Mouse (Mus musculus) liver, embryonic 11.5 days (tissue): ENCODE measurements around the gene Gm11084. TPM values are rescaled to one million over a fixed set of nuclear protein-coding genes. Genes with fewer than 3 reads are reported as not detected.

Source experiments
- ATAC-seq: fragments of 200-750 bp; cut with Nextera tagmentation; replicated peaks from 2 replicates; pipeline ENCODE4 v1.8.0; 2017; ENCODE audit warnings: moderate number of reproducible peaks, mild to moderate bottlenecking, moderate TSS enrichment, moderate library complexity; ENCODE audit not compliant: low FRiP score
- DNase-seq: peaks from one replicate; pipeline ENCODE4 v3.0.0-alpha.2; 2017; ENCODE audit warnings: low spot score
- H3K27ac ChIP-seq: fragments of 300-500 bp; sonication (generic); 2 replicates; pipeline ENCODE4 v1.5.1; 2014; ENCODE audit warnings: mild to moderate bottlenecking, low read depth, low read length, control low read depth
- H3K27me3 ChIP-seq: fragments of 300-500 bp; sonication (generic); replicated peaks from 2 replicates; pipeline ENCODE4 v1.6.1; 2014; ENCODE audit warnings: low read length, mixed read lengths; ENCODE audit not compliant: control insufficient read depth, insufficient read depth
- H3K36me3 ChIP-seq: fragments of 300-500 bp; sonication (generic); 2 replicates; pipeline ENCODE4 v1.6.1; 2014; ENCODE audit warnings: mild to moderate bottlenecking, low read length, moderate library complexity, mixed read lengths; ENCODE audit not compliant: control insufficient read depth, insufficient read depth
- H3K4me1 ChIP-seq: fragments of 300-500 bp; sonication (generic); replicated peaks from 2 replicates; pipeline ENCODE4 v1.6.1; 2014; ENCODE audit warnings: low read length, mixed read lengths; ENCODE audit not compliant: control insufficient read depth, insufficient read depth
- H3K4me2 ChIP-seq: fragments of 300-500 bp; sonication (generic); 2 replicates; pipeline ENCODE4 v1.6.1; 2014; ENCODE audit warnings: mild to moderate bottlenecking, control low read depth, moderate library complexity
- H3K4me3 ChIP-seq: fragments of 300-500 bp; sonication (generic); 2 replicates; pipeline ENCODE4 v1.5.1; 2014; ENCODE audit warnings: low read depth, low read length, control low read depth
- H3K9ac ChIP-seq: fragments of 300-500 bp; sonication (generic); 2 replicates; pipeline ENCODE4 v1.6.1; 2014; ENCODE audit warnings: low read depth, low read length, control low read depth
- H3K9me3 ChIP-seq: fragments of 300-500 bp; sonication (generic); 2 replicates; pipeline ENCODE4 v1.6.1; 2016; ENCODE audit warnings: low read length, inconsistent platforms, mixed read lengths; ENCODE audit not compliant: control insufficient read depth
- WGBS: fragments of 180-500 bp; shearing (Covaris S2); extraction: QIAGEN DNeasy Blood & Tissue Kit; methylation state at CpG from one replicate; pipeline ENCODE4 v1.1.7; 2014; 5-methylcytosine and 5-hydroxymethylcytosine counted together
- polyA plus RNA-seq: library from polyadenylated mRNA; unstranded; fragments of >200 nt; fragmentation: Nextera tagmentation; extraction: Ambion mirVana; gene quantifications from 2 replicates; pipeline ENCODE4 v1.2.1, GENCODE M21; 2014

Gene Gm11084
- polyA plus RNA-seq, 1 experiment from 2014 or later: not detected

DNA sequence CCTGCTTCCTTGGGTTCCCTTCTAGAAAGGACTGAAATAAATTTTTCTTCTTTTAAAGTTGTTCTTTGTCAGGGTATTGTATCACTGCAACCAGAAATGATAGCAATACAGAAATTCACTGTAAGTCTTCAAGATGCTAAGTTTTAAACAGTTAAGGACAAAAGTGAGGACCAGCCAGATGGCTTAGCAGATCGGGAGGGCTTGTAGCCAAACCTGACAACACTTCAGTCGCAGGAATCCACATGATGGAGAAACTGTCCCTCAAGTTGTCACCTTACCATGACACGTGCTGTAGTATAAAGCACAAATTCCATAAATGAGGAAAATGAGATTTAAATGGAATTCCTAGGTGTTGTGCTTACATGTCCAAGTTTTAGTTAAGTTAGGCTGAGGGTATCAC is 3.3 kb downstream of the Gm11084 start:
- no peaks in the 10 kb centered on the region for H3K36me3 ChIP-seq
- no peak overlapping the region for H3K27ac ChIP-seq
- WGBS: 83% methylated on average over 3 of the region's 3 CpGs
- no peaks in the 10 kb centered on the region for H3K9me3 ChIP-seq
- H3K4me3 ChIP-seq: no peak overlapping the region
- H3K27me3 ChIP-seq: no peaks in the 10 kb centered on the region
- ATAC-seq (no peak), DNase-seq (no peak)
- H3K9ac ChIP-seq: no peak overlapping the region
- peaks cover 4% of the 10 kb centered on the region; the same call in 1 of the 2 replicates for H3K4me1 ChIP-seq
- H3K4me2 ChIP-seq: no peak overlapping the region

GRCm38 (mm10) chr2:72982110-72982785 is 4.3 kb downstream of the Gm11084 start:
- Histone ChIP-seq H3K9me3 (no peaks in the 10 kb centered on the region), H3K27me3 (no peaks in the 10 kb centered on the region), H3K4me2 (no peak overlapping the region), H3K36me3 (no peaks in the 10 kb centered on the region), H3K4me3 (no peak overlapping the region), H3K4me1 (peaks cover 6% of the 10 kb centered on the region; the same call in 1 of the 2 replicates), H3K27ac (no peak overlapping the region), H3K9ac (no peak overlapping the region)
- 92% methylated on average over 7 of the region's 7 CpGs for WGBS
- ATAC-seq (no peak), DNase-seq (no peak)

GRCm38 (mm10) chr2:72981441-72982109 is 4.9 kb downstream of the Gm11084 start:
- Histone ChIP-seq H3K4me1 (peaks cover 10% of the 10 kb centered on the region; the same call in 1 of the 2 replicates), H3K27me3 (no peaks in the 10 kb centered on the region), H3K27ac (no peak overlapping the region; the same call in 1 of the 2 replicates), H3K4me2 (peak overlapping the region; percentile 68), H3K9ac (no peak overlapping the region), H3K4me3 (peak overlapping the region; percentile 99), H3K36me3 (no peaks in the 10 kb centered on the region), H3K9me3 (no peaks in the 10 kb centered on the region)
- DNase-seq (no peak), ATAC-seq (no peak)
- 74% methylated on average over 9 of the region's 9 CpGs for WGBS

GRCm38 (mm10) chr2:72981075-72981420 is 5.5 kb downstream of the Gm11084 start:
- Histone ChIP-seq H3K4me2 (peak overlapping the region; percentile 68), H3K9me3 (no peaks in the 10 kb centered on the region), H3K27me3 (no peaks in the 10 kb centered on the region), H3K4me3 (peak overlapping the region; percentile 99), H3K27ac (peak overlapping the region; percentile 100), H3K4me1 (peaks cover 14% of the 10 kb centered on the region), H3K36me3 (no peaks in the 10 kb centered on the region), H3K9ac (peak overlapping the region; percentile 100)
- no peak for ATAC-seq
- DNase-seq: no peak
- 11% methylated on average over 3 of the region's 3 CpGs for WGBS

DNA sequence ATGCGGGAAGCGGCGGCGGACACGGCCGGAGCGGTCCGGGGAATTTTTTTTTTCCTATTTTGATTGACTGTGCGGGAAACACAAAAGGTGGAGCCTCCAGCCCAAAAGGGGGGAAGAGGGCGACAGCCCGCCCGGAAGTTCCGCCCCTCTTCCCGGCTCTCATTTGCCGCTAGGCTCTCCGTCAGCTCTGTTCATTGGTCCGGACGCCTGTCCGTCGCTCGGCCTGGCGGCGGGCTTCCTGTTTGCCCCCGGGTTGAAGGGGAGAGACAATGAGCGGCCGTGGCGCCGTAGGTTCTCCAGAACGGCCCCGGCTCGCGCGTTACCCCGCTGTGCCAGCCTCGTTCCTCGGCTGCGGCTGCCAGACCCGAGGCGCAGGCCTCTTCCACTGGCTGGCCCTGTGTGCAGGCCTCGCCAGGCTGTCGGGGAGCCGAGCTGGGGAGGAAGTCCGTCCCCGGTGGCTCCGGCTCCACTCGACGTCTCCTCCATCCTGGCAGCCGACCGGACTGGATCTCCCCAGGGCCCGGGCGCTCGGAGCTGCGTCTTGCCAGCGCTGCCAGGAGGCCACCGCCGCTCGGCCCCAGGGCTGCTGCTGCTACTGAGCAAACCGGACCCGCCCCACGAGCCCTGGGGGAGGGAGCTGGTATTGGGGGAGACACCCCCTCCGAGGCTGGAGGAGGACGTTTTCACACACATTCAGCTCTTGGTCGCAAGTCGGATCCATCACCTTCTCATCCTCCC is 6.0 kb downstream of the Gm11084 start, which contains the start of gene Sp3:
Gene Sp3 (minus strand): TSS at position 110 of the 738 bp plus-strand sequence.
- H3K9me3 ChIP-seq: no peaks in the 10 kb centered on the region
- H3K4me3 ChIP-seq: peak within 1 kb of the TSS; percentile 99
- H3K27me3 ChIP-seq: no peaks in the 10 kb centered on the region
- H3K4me2 ChIP-seq: peak within 1 kb of the TSS; percentile 92
- DNase-seq (peak; percentile 96), ATAC-seq (peak; percentile 80)
- H3K4me1 ChIP-seq: peaks cover 19% of the 10 kb centered on the region
- under 1% methylated on average over 64 of the region's 64 CpGs for WGBS
- H3K36me3 ChIP-seq: no peaks in the 10 kb centered on the region
- H3K9ac ChIP-seq: peak within 1 kb of the TSS; percentile 100
- H3K27ac ChIP-seq: peak within 1 kb of the TSS; percentile 100

DNA sequence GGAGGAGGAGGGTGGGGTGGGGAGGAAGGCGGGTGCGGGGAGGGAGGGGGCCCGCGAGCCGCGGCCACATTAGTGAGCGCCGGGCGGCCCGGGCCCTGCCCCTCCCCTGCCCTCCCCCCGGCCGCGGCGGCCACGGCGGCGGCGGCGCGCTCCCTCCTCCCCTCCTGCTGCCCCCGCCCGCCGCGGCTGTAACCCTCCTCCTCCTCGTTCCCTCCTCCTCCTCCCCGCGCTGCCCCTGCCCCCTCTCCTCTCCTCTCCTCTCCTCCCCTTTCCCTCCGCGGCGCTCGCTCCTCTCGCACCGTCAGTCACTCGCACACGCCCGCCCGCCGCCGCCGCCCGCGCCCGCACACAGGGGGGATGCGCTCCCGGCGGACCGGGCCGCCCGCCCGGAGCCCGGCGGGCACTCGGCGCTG is 6.9 kb downstream of the Gm11084 start:
- Histone ChIP-seq H3K27ac (peak overlapping the region; percentile 100), H3K4me3 (peak overlapping the region; percentile 99), H3K36me3 (no peaks in the 10 kb centered on the region), H3K4me2 (peak overlapping the region; percentile 92), H3K9ac (peak overlapping the region; percentile 100), H3K4me1 (peaks cover 20% of the 10 kb centered on the region), H3K27me3 (no peaks in the 10 kb centered on the region), H3K9me3 (no peaks in the 10 kb centered on the region)
- ATAC-seq: peak; percentile 75
- DNase-seq: peak; percentile 90
- WGBS: 1% methylated on average over 23 of the region's 54 CpGs

DNA sequence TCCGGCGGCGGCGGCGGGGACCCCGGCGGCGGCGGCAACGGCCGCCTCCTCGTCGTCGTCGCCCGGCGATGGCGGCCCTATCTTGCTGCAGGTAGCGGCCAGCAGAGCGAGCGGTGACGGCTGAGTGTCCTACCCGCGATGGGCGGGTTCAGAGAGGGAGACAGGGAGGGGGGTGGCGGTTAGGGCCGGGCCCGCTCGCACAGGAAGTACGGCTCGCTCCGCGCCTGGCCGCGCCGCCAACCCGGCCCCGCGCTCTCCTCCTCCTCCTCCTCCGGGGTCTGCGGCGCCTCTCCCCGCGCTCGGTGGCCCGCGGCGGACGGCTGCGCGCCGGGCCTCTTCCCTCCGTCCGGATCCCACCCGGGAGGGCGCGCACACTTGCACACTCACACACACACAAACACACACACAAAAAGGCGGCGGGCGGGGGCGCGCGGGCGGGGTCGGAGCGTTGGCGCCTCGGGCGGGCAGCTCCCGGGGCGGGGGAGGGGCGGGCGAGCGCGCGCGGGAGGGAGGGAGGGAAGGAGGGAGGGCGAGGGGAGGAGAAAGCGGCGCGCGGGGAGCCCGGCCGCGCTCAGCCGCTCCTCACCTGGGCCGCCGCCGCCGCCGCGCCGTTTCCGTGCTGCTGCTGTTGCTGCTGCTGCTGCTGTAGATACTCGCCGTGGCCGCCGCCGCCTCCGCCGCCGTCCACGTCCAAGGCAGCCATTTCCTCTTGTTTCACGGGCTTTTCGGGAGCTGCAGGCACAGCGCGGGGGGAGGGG is 7.4 kb downstream of the Gm11084 start:
- H3K36me3 ChIP-seq: no peaks in the 10 kb centered on the region
- WGBS: 0% methylated on average over 62 of the region's 107 CpGs
- H3K4me3 ChIP-seq: peak overlapping the region; percentile 99
- peak overlapping the region; percentile 100 for H3K9ac ChIP-seq
- no peaks in the 10 kb centered on the region for H3K9me3 ChIP-seq
- H3K4me1 ChIP-seq: peaks cover 20% of the 10 kb centered on the region
- H3K27me3 ChIP-seq: no peaks in the 10 kb centered on the region
- ATAC-seq (peak; percentile 85), DNase-seq (peak; percentile 95)
- H3K4me2 ChIP-seq: peak overlapping the region; percentile 92
- H3K27ac ChIP-seq: peak overlapping the region; percentile 100

DNA sequence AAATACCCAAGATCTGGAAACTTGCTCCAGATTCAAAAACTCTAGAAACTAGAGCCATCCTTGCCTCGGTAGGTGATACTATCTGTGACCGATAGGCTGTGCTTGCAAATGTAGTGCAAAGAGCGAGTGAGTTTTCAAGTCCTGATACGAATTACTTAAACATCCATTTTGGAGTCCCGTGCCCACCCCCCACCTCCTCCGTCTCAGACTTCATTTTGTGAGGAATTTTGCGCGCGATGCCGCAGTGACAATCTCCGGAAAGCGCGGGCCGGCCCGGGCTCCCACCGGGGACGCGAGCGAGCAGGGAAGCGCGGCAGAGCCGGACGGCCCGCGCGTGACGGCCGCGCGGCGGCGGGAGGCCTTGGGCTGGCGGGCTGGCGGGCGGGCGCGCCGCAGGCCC is 8.0 kb downstream of the Gm11084 start:
- under 1% methylated on average over 37 of the region's 38 CpGs for WGBS
- Histone ChIP-seq H3K9me3 (no peaks in the 10 kb centered on the region), H3K4me1 (peaks cover 20% of the 10 kb centered on the region)

More for the DNA sequence above, 8.0 kb downstream of the Gm11084 start:
- peak; percentile 14 for ATAC-seq
- Histone ChIP-seq H3K36me3 (no peaks in the 10 kb centered on the region), H3K4me3 (peak overlapping the region; percentile 99), H3K27me3 (no peaks in the 10 kb centered on the region), H3K9ac (peak overlapping the region; percentile 100), H3K27ac (peak overlapping the region; percentile 100), H3K4me2 (peak overlapping the region; percentile 92)
- DNase-seq: peak; percentile 69
